Mouse (Mus musculus) limb, embryonic 14.5 days (tissue): ENCODE results near the gene Rasd2. TPM values are rescaled to one million over a fixed set of nuclear protein-coding genes. Genes with fewer than 3 reads are reported as not detected.

Experiments
- ATAC-seq: fragments of 200-750 bp; cut with Nextera tagmentation; 2 replicates; pipeline ENCODE4 v1.8.0; 2017; ENCODE audit warnings: low read depth, moderate number of reproducible peaks, moderate TSS enrichment; ENCODE audit not compliant: low FRiP score
- DNase-seq: peaks from one replicate; pipeline ENCODE4 v3.0.0-alpha.2; 2015; ENCODE audit warnings: low spot score
- H3K27ac ChIP-seq: fragments of 300-500 bp; sonication (generic); replicated peaks from 2 replicates; pipeline ENCODE4 v1.5.1; 2014; ENCODE audit warnings: low read depth, mild to moderate bottlenecking, low read length, moderate library complexity, mixed read lengths
- H3K27me3 ChIP-seq: fragments of 300-500 bp; sonication (generic); 2 replicates; pipeline ENCODE4 v1.6.1; 2014; ENCODE audit warnings: low read length, mixed read lengths; ENCODE audit not compliant: control insufficient read depth, insufficient read depth
- H3K36me3 ChIP-seq: fragments of 300-500 bp; sonication (generic); 2 replicates; pipeline ENCODE4 v1.6.1; 2014; ENCODE audit warnings: mild to moderate bottlenecking, low read length, moderate library complexity, mixed read lengths; ENCODE audit not compliant: control insufficient read depth, insufficient read depth
- H3K4me1 ChIP-seq: fragments of 300-500 bp; sonication (generic); 2 replicates; pipeline ENCODE4 v1.6.1; 2014; ENCODE audit warnings: antibody characterized with exemption, low read length, mixed read lengths; ENCODE audit not compliant: control insufficient read depth, insufficient read depth
- H3K4me2 ChIP-seq: fragments of 300-500 bp; sonication (generic); replicated peaks from 2 replicates; pipeline ENCODE4 v1.6.1; 2014; ENCODE audit warnings: low read depth, mild to moderate bottlenecking, low read length, moderate library complexity; ENCODE audit not compliant: severe bottlenecking
- H3K4me3 ChIP-seq: fragments of 300-500 bp; sonication (generic); replicated peaks from 2 replicates; pipeline ENCODE4 v1.5.1; 2014; ENCODE audit warnings: low read length
- H3K9ac ChIP-seq: fragments of 300-500 bp; sonication (generic); 2 replicates; pipeline ENCODE4 v1.6.1; 2014; ENCODE audit warnings: mild to moderate bottlenecking, low read depth, low read length, moderate library complexity; ENCODE audit not compliant: severe bottlenecking
- H3K9me3 ChIP-seq: fragments of 300-500 bp; sonication (generic); 2 replicates; pipeline ENCODE4 v1.6.1; 2016; ENCODE audit warnings: low read length; ENCODE audit not compliant: control insufficient read depth
- POLR2A ChIP-seq: fragments of 200-500 bp; IDR thresholded peaks from 2 replicates; pipeline ENCODE4 v1.8.0; 2012; ENCODE audit warnings: inconsistent platforms, mild to moderate bottlenecking, moderate library complexity, borderline replicate concordance; ENCODE audit not compliant: insufficient read depth, insufficient read length; ENCODE audit errors: extremely low read depth
- WGBS: fragments of 180-500 bp; shearing (Covaris S2); extraction: QIAGEN DNeasy Blood & Tissue Kit; methylation state at CpG from one replicate; pipeline ENCODE4 v1.1.7; 2014; 5-methylcytosine and 5-hydroxymethylcytosine counted together
- polyA plus RNA-seq, 2 experiments: library from polyadenylated mRNA; depleted of rRNA in 1 of 2; stranded (reverse) in 1 of 2; unstranded in 1 of 2; fragments of >200 nt; fragmentation: Nextera tagmentation in 1 of 2; extraction: Ambion mirVana in 1 of 2; gene quantifications; 2 replicates each; pipeline versions ENCODE4 v1.2.1 to v1.2.3; 2012 to 2014

The Rasd2 gene
- polyA plus RNA-seq (2012; rRNA removed) (0.29 and 0.40 TPM in 2 replicates), polyA plus RNA-seq (2014; fragmentation: Nextera tagmentation; extraction: Ambion mirVana) (0.07 and 0.08 TPM in 2 replicates)

- ATAC-seq = no peak
- Histone ChIP-seq H3K4me1 (peaks cover 4% of the 10 kb centered on the region; the same call in 1 of the 2 replicates), H3K9me3 (no peaks in the 10 kb centered on the region), H3K27ac (no peak within 1 kb of the TSS), H3K4me2 (peak within 1 kb of the TSS; percentile 97), H3K9ac (peak within 1 kb of the TSS; percentile 41), H3K36me3 (no peaks in the 10 kb centered on the region), H3K27me3 (peaks cover 41% of the 10 kb centered on the region), H3K4me3 (peak within 1 kb of the TSS; percentile 53)
- no peak for DNase-seq
- TF ChIP-seq POLR2A = no peak
- WGBS = 1% methylated on average over 42 of the region's 42 CpGs
These were observed at the start of gene Rasd2 for GRCm38 (mm10) chr8:75213686-75214085. Gene Rasd2 (plus strand): TSS chr8:75213944.

GRCm38 (mm10) chr8:75169363-75169762 lies 44.4 kb upstream of the Rasd2 start:
- ATAC-seq = peak; percentile 41; the same call in 1 of the 2 replicates
- Histone ChIP-seq H3K9me3 (no peaks in the 10 kb centered on the region), H3K4me2 (no peak overlapping the region), H3K27ac (no peak overlapping the region), H3K27me3 (no peaks in the 10 kb centered on the region), H3K36me3 (no peaks in the 10 kb centered on the region), H3K9ac (no peak overlapping the region), H3K4me3 (no peak overlapping the region), H3K4me1 (peaks cover 7% of the 10 kb centered on the region)
- DNase-seq = peak; percentile 39
- WGBS = 44% methylated on average over 5 of the region's 5 CpGs
- TF ChIP-seq POLR2A = no peak

GRCm38 (mm10) chr8:75172009-75172685 lies 41.6 kb upstream of the Rasd2 start:
- WGBS = 81% methylated on average over 6 of the region's 6 CpGs
- ATAC-seq = no peak
- DNase-seq = no peak

GRCm38 (mm10) chr8:75193022-75193421 lies 20.7 kb upstream of the Rasd2 start:
- H3K9me3 ChIP-seq = no peaks in the 10 kb centered on the region
- H3K4me3 ChIP-seq = no peak overlapping the region
- TF ChIP-seq POLR2A = no peak
- no peaks in the 10 kb centered on the region for H3K27me3 ChIP-seq
- no peak overlapping the region for H3K9ac ChIP-seq
- H3K27ac ChIP-seq = no peak overlapping the region
- 72% methylated on average over 3 of the region's 3 CpGs for WGBS
- no peak for DNase-seq
- no peak for ATAC-seq
- no peaks in the 10 kb centered on the region for H3K36me3 ChIP-seq
- H3K4me2 ChIP-seq = no peak overlapping the region
- no peaks in the 10 kb centered on the region for H3K4me1 ChIP-seq

More at GRCm38 (mm10) chr8:75172009-75172685, 41.6 kb upstream of the Rasd2 start:
- H3K36me3 ChIP-seq = no peaks in the 10 kb centered on the region
- H3K27me3 ChIP-seq = no peaks in the 10 kb centered on the region
- no peaks in the 10 kb centered on the region for H3K9me3 ChIP-seq
- H3K4me1 ChIP-seq = peaks cover 7% of the 10 kb centered on the region
- H3K27ac ChIP-seq = no peak overlapping the region
- TF ChIP-seq POLR2A = no peak
- no peak overlapping the region for H3K9ac ChIP-seq
- no peak overlapping the region for H3K4me2 ChIP-seq
- H3K4me3 ChIP-seq = no peak overlapping the region

- DNase-seq (no peak), ATAC-seq (no peak)
- Histone ChIP-seq H3K36me3 (no peaks in the 10 kb centered on the region), H3K9me3 (no peaks in the 10 kb centered on the region), H3K4me3 (no peak overlapping the region), H3K9ac (no peak overlapping the region), H3K27me3 (no peaks in the 10 kb centered on the region), H3K4me1 (no peaks in the 10 kb centered on the region), H3K27ac (no peak overlapping the region), H3K4me2 (no peak overlapping the region)
- no peak for TF ChIP-seq POLR2A
- 35% methylated on average over 4 of the region's 4 CpGs for WGBS
These were observed 19.2 kb upstream of the Rasd2 start for GRCm38 (mm10) chr8:75194473-75195071.
